Comparison of ENCODE assay signal across 10 mouse cellular contexts in genomic region chr2:156462154-156463029, GRCm38 (mm10). TPM values are rescaled to one million over a fixed set of nuclear protein-coding genes. Genes with fewer than 3 reads are reported as not detected.
DNase-seq lines count a peak whose midpoint lies in the region; ATAC-seq lines count a peak whose summit lies in the region.
"Had no signal": no experiment of that assay in that cellular context is flagged by ENCODE, and none has a peak within 500 bp of the region (broad histone marks: within the 10 kb centered on the region; RNA-seq: fewer than 3 reads in every experiment).

No protein-coding gene starts in this region.

- peak; percentile 51 for DNase-seq in adrenal gland, adult 2 months
- no peak for DNase-seq in adrenal gland, postnatal 4 days (ENCODE audit: low spot score in 2 of 2)
- DNase-seq in hindbrain, embryonic 14.5 days (ENCODE audit: low spot score), result no peak
- DNase-seq in midbrain, embryonic 11.5 days (ENCODE audit: low spot score, missing footprints), result no peak
- DNase-seq in frontal cortex, postnatal 14 days (ENCODE audit: low spot score in 2 of 2), result no peak
- DNase-seq: embryo, embryonic 11 days had no signal

- H3K27me3 ChIP-seq in hindbrain, embryonic 13.5 days, result 0 out of 2 replicates have a peak, but pooled peaks cover 7% of the 10 kb centered on the region
- no peaks in the 10 kb centered on the region for H3K27me3 ChIP-seq in hindbrain, embryonic 14.5 days (ENCODE audit: control insufficient read depth, insufficient read depth, low read length)
- H3K27me3 ChIP-seq in midbrain, embryonic 13.5 days, result peaks cover 8% of the 10 kb centered on the region; the same call in 1 of the 2 replicates
- no peaks in the 10 kb centered on the region for H3K27me3 ChIP-seq in midbrain, embryonic 11.5 days (ENCODE audit: control insufficient read depth, insufficient read depth, low read length)
- H3K27me3 ChIP-seq in neural tube, embryonic 15.5 days (replicated peaks), result no peaks in the 10 kb centered on the region

- H3K4me3 ChIP-seq in hindbrain, embryonic 13.5 days, result no peak overlapping the region
- H3K4me3 ChIP-seq in hindbrain, embryonic 14.5 days (replicated peaks; ENCODE audit: low read length), result no peak overlapping the region
- no peak overlapping the region for H3K4me3 ChIP-seq in midbrain, embryonic 13.5 days (replicated peaks)
- H3K4me3 ChIP-seq in midbrain, embryonic 11.5 days (ENCODE audit: low read depth, low read length), result no peak overlapping the region
- H3K4me3 ChIP-seq in neural tube, embryonic 15.5 days (replicated peaks), result no peak overlapping the region
- H3K4me3 ChIP-seq: megakaryocyte, embryonic 14.5 days had no signal

- ATAC-seq in hindbrain, embryonic 13.5 days (ENCODE audit: low FRiP score), result no peak
- no peak for ATAC-seq in hindbrain, embryonic 14.5 days (ENCODE audit: low FRiP score)
- ATAC-seq in midbrain, embryonic 13.5 days, result no peak
- no peak for ATAC-seq in midbrain, embryonic 11.5 days (ENCODE audit: low FRiP score)
- no peak for ATAC-seq in neural tube, embryonic 15.5 days (ENCODE audit: low FRiP score)

- no peaks in the 10 kb centered on the region for H3K9me3 ChIP-seq in hindbrain, embryonic 13.5 days
- H3K9me3 ChIP-seq in hindbrain, embryonic 14.5 days (ENCODE audit: control insufficient read depth, low read length), result no peaks in the 10 kb centered on the region
- no peaks in the 10 kb centered on the region for H3K9me3 ChIP-seq in midbrain, embryonic 13.5 days
- H3K9me3 ChIP-seq in midbrain, embryonic 11.5 days (ENCODE audit: control insufficient read depth, low read length), result no peaks in the 10 kb centered on the region
- no peaks in the 10 kb centered on the region for H3K9me3 ChIP-seq in neural tube, embryonic 15.5 days (replicated peaks)
- H3K9me3 ChIP-seq: megakaryocyte, embryonic 14.5 days had no signal

- H3K27ac ChIP-seq in hindbrain, embryonic 13.5 days, result peak overlapping the region; percentile 36; the same call in 1 of the 2 replicates
- H3K27ac ChIP-seq in hindbrain, embryonic 14.5 days, result no peak overlapping the region
- H3K27ac ChIP-seq in midbrain, embryonic 13.5 days, result no peak overlapping the region
- no peak overlapping the region for H3K27ac ChIP-seq in midbrain, embryonic 11.5 days (ENCODE audit: low read depth, low read length)
- H3K27ac ChIP-seq in neural tube, embryonic 15.5 days (replicated peaks), result peak overlapping the region; percentile 48; the same call in 1 of the 2 replicates

- H3K4me1 ChIP-seq in hindbrain, embryonic 13.5 days (replicated peaks), result peaks cover 22% of the 10 kb centered on the region
- peaks cover 24% of the 10 kb centered on the region for H3K4me1 ChIP-seq in hindbrain, embryonic 14.5 days (replicated peaks; ENCODE audit: control insufficient read depth, insufficient read depth, low read length)
- H3K4me1 ChIP-seq in midbrain, embryonic 13.5 days (replicated peaks), result peaks cover 33% of the 10 kb centered on the region
- peaks cover 5% of the 10 kb centered on the region; the same call in 1 of the 2 replicates for H3K4me1 ChIP-seq in midbrain, embryonic 11.5 days (ENCODE audit: control insufficient read depth, insufficient read depth, low read length)
- H3K4me1 ChIP-seq in neural tube, embryonic 15.5 days, result peaks cover 28% of the 10 kb centered on the region

- no peak overlapping the region for H3K4me2 ChIP-seq in hindbrain, embryonic 13.5 days
- H3K4me2 ChIP-seq in hindbrain, embryonic 14.5 days (replicated peaks), result no peak overlapping the region
- H3K4me2 ChIP-seq in midbrain, embryonic 13.5 days (replicated peaks), result no peak overlapping the region
- H3K4me2 ChIP-seq in midbrain, embryonic 11.5 days, result no peak overlapping the region
- no peak overlapping the region for H3K4me2 ChIP-seq in neural tube, embryonic 15.5 days

- H3K36me3 ChIP-seq in hindbrain, embryonic 13.5 days, result no peaks in the 10 kb centered on the region; the same call in 1 of the 2 replicates
- H3K36me3 ChIP-seq in hindbrain, embryonic 14.5 days (replicated peaks; ENCODE audit: control insufficient read depth, insufficient read depth), result peaks cover 6% of the 10 kb centered on the region; the same call in 1 of the 2 replicates
- no peaks in the 10 kb centered on the region; the same call in 1 of the 2 replicates for H3K36me3 ChIP-seq in midbrain, embryonic 13.5 days
- no peaks in the 10 kb centered on the region for H3K36me3 ChIP-seq in midbrain, embryonic 11.5 days (ENCODE audit: control insufficient read depth, insufficient read depth, low read length)
- peaks cover 5% of the 10 kb centered on the region; the same call in 1 of the 2 replicates for H3K36me3 ChIP-seq in neural tube, embryonic 15.5 days

- H3K9ac ChIP-seq in hindbrain, embryonic 13.5 days, result peak overlapping the region; percentile 40; the same call in 1 of the 2 replicates
- no peak overlapping the region for H3K9ac ChIP-seq in hindbrain, embryonic 14.5 days
- peak overlapping the region; percentile 19; the same call in 1 of the 2 replicates for H3K9ac ChIP-seq in midbrain, embryonic 13.5 days (replicated peaks)
- H3K9ac ChIP-seq in midbrain, embryonic 11.5 days (ENCODE audit: low read length), result no peak overlapping the region
- H3K9ac ChIP-seq in neural tube, embryonic 15.5 days (replicated peaks), result no peak overlapping the region

- 34% methylated on average over 14 of the region's 14 CpGs for WGBS in hindbrain, embryonic 13.5 days
- WGBS in hindbrain, embryonic 14.5 days, result 27% methylated on average over 14 of the region's 14 CpGs
- 45% methylated on average over 14 of the region's 14 CpGs for WGBS in midbrain, embryonic 13.5 days
- WGBS in midbrain, embryonic 11.5 days, result 56% methylated on average over 14 of the region's 14 CpGs
- WGBS in neural tube, embryonic 15.5 days, result 33% methylated on average over 14 of the region's 14 CpGs

RNA-seq across cellular contexts. Expression of gene Epb41l1, which starts 41.7 kb away (rescaled TPM):
- 10 to 100 TPM; 81.4 to 93.4 TPM for total RNA-seq in adrenal gland, adult 2 months (2021)
- 52.0 and 52.7 TPM in 2 replicates for polyA plus RNA-seq in adrenal gland, adult 2 months (2012; rRNA removed)
- 10 to 100 TPM; 54.3 to 56.1 TPM for total RNA-seq in adrenal gland, postnatal 4 days (2021)
- 11.3 and 11.5 TPM in 2 replicates for polyA plus RNA-seq in hindbrain, embryonic 13.5 days (2015; fragmentation: Nextera tagmentation; extraction: Ambion mirVana)
- polyA plus RNA-seq in hindbrain, embryonic 14.5 days (2014; fragmentation: Nextera tagmentation; extraction: Ambion mirVana), result 19.5 and 24.3 TPM in 2 replicates
- 10.4 and 11.9 TPM in 2 replicates for polyA plus RNA-seq in midbrain, embryonic 13.5 days (2015; fragmentation: Nextera tagmentation; extraction: Ambion mirVana)
- 3.1 and 3.9 TPM in 2 replicates for polyA plus RNA-seq in midbrain, embryonic 11.5 days (2014; fragmentation: Nextera tagmentation; extraction: Ambion mirVana)
- polyA plus RNA-seq in neural tube, embryonic 15.5 days (2015; fragmentation: Nextera tagmentation; extraction: Ambion mirVana), result 12.3 and 14.8 TPM in 2 replicates

Comparison
In these comparisons a context has a peak if more than half of its experiments do, and no peak if none do; other contexts are left out.
1. H3K27ac ChIP-seq: peak in hindbrain, embryonic 13.5 days (single experiment) and neural tube, embryonic 15.5 days (single experiment); none in hindbrain, embryonic 14.5 days (single experiment), midbrain, embryonic 13.5 days (single experiment) and midbrain, embryonic 11.5 days (single experiment).
2. H3K9ac ChIP-seq: peak in hindbrain, embryonic 13.5 days (single experiment) and midbrain, embryonic 13.5 days (single experiment); none in hindbrain, embryonic 14.5 days (single experiment), midbrain, embryonic 11.5 days (single experiment) and neural tube, embryonic 15.5 days (single experiment).